Mouse (Mus musculus) lung, postnatal 0 days (tissue): ENCODE data around the gene E2f1. TPM values are rescaled to one million over a fixed set of nuclear protein-coding genes. Genes with fewer than 3 reads are reported as not detected.

Experiments used
- ATAC-seq: fragments of 200-750 bp; cut with Nextera tagmentation; 2 replicates; pipeline ENCODE4 v1.8.0; 2017; ENCODE audit warnings: moderate library complexity
- DNase-seq: peaks from one replicate; pipeline ENCODE4 v3.0.0-alpha.2; 2016; ENCODE audit warnings: low spot score
- H3K27ac ChIP-seq: fragments of 300-500 bp; sonication (generic); 2 replicates; pipeline ENCODE4 v1.5.1; 2014; ENCODE audit warnings: antibody characterized with exemption, mild to moderate bottlenecking, low read length, mixed read lengths
- H3K27me3 ChIP-seq: fragments of 300-500 bp; sonication (generic); replicated peaks from 2 replicates; pipeline ENCODE4 v1.6.1; 2014; ENCODE audit warnings: low read length, mixed read lengths; ENCODE audit not compliant: insufficient read depth
- H3K36me3 ChIP-seq: fragments of 300-500 bp; sonication (generic); 2 replicates; pipeline ENCODE4 v1.6.1; 2014; ENCODE audit warnings: low read length, mixed read lengths; ENCODE audit not compliant: insufficient read depth
- H3K4me1 ChIP-seq: fragments of 300-500 bp; sonication (generic); 2 replicates; pipeline ENCODE4 v1.6.1; 2014; ENCODE audit warnings: antibody characterized with exemption, low read depth, low read length, mixed read lengths; ENCODE audit not compliant: insufficient read depth
- H3K4me2 ChIP-seq: fragments of 300-500 bp; sonication (generic); replicated peaks from 2 replicates; pipeline ENCODE4 v1.6.1; 2014; ENCODE audit warnings: low read depth, mild to moderate bottlenecking, low read length, moderate library complexity, mixed read lengths
- H3K4me3 ChIP-seq: fragments of 300-500 bp; sonication (generic); 2 replicates; pipeline ENCODE4 v1.5.1; 2014; ENCODE audit warnings: low read depth, low read length
- H3K9ac ChIP-seq: fragments of 300-500 bp; sonication (generic); replicated peaks from 2 replicates; pipeline ENCODE4 v1.6.1; 2014; ENCODE audit warnings: low read depth, mild to moderate bottlenecking
- H3K9me3 ChIP-seq: fragments of 300-500 bp; sonication (generic); 2 replicates; pipeline ENCODE4 v1.6.1; 2016; ENCODE audit warnings: low read length, mixed read lengths
- CTCF ChIP-seq: IDR thresholded peaks from 2 replicates; pipeline ENCODE4 v1.5.1; 2016; ENCODE audit warnings: antibody characterized with exemption, mild to moderate bottlenecking
- EP300 ChIP-seq: IDR thresholded peaks from 2 replicates; pipeline ENCODE4 v1.6.1; 2016; ENCODE audit warnings: antibody characterized with exemption, mild to moderate bottlenecking, control low read depth
- WGBS: fragments of 180-500 bp; shearing (Covaris S2); extraction: QIAGEN DNeasy Blood & Tissue Kit; methylation state at CpG from one replicate; pipeline ENCODE4 v1.1.7; 2014; 5-methylcytosine and 5-hydroxymethylcytosine counted together
- polyA plus RNA-seq: library from polyadenylated mRNA; unstranded; fragments of >200 nt; fragmentation: Nextera tagmentation; extraction: Ambion mirVana; gene quantifications from 2 replicates; pipeline ENCODE4 v1.2.1, GENCODE M21; 2015

E2f1 gene
- polyA plus RNA-seq, 1 experiment from 2014 or later, result 5.4 TPM

GRCm38 (mm10) chr2:154584931-154585601 lies 15.4 kb upstream of the E2f1 start:
- DNase-seq, result no peak
- H3K27ac ChIP-seq, result no peak overlapping the region
- peaks cover 9% of the 10 kb centered on the region; the same call in 1 of the 2 replicates for H3K36me3 ChIP-seq
- no peak overlapping the region for H3K4me2 ChIP-seq
- no peak for ATAC-seq
- TF ChIP-seq EP300 (no peak), CTCF (no peak)
- no peaks in the 10 kb centered on the region for H3K27me3 ChIP-seq
- WGBS, result 49% methylated on average over 17 of the region's 17 CpGs
- no peaks in the 10 kb centered on the region for H3K9me3 ChIP-seq
- no peaks in the 10 kb centered on the region for H3K4me1 ChIP-seq
- no peak overlapping the region for H3K9ac ChIP-seq
- no peak overlapping the region for H3K4me3 ChIP-seq

GRCm38 (mm10) chr2:154583906-154584872 lies 14.5 kb upstream of the E2f1 start:
- no peaks in the 10 kb centered on the region for H3K27me3 ChIP-seq
- TF ChIP-seq EP300 (no peak), CTCF (no peak)
- no peak overlapping the region for H3K9ac ChIP-seq
- ATAC-seq, result peak; percentile 64
- WGBS, result 50% methylated on average over 15 of the region's 15 CpGs
- H3K4me1 ChIP-seq, result no peaks in the 10 kb centered on the region
- no peaks in the 10 kb centered on the region for H3K9me3 ChIP-seq
- no peak overlapping the region for H3K27ac ChIP-seq
- H3K36me3 ChIP-seq, result peaks cover 9% of the 10 kb centered on the region; the same call in 1 of the 2 replicates
- H3K4me2 ChIP-seq, result no peak overlapping the region
- H3K4me3 ChIP-seq, result no peak overlapping the region
- DNase-seq, result peak; percentile 61

GRCm38 (mm10) chr2:154581421-154581820 lies 11.7 kb upstream of the E2f1 start:
- Histone ChIP-seq H3K4me3 (no peak overlapping the region), H3K9me3 (no peaks in the 10 kb centered on the region), H3K27me3 (no peaks in the 10 kb centered on the region), H3K36me3 (no peaks in the 10 kb centered on the region), H3K4me1 (no peaks in the 10 kb centered on the region), H3K4me2 (no peak overlapping the region), H3K27ac (no peak overlapping the region), H3K9ac (no peak overlapping the region)
- 78% methylated on average over 1 of the region's 1 CpGs for WGBS
- TF ChIP-seq EP300 (no peak), CTCF (peak; percentile 27; the same call in 1 of the 2 replicates)
- no peak for ATAC-seq
- DNase-seq, result no peak

GRCm38 (mm10) chr2:154580586-154580985 lies 10.9 kb upstream of the E2f1 start:
- no peak overlapping the region for H3K27ac ChIP-seq
- no peak overlapping the region for H3K9ac ChIP-seq
- no peaks in the 10 kb centered on the region for H3K4me1 ChIP-seq
- 51% methylated on average over 8 of the region's 8 CpGs for WGBS
- TF ChIP-seq CTCF, result no peak
- TF ChIP-seq EP300, result no peak
- peak; percentile 49 for DNase-seq
- H3K4me2 ChIP-seq, result no peak overlapping the region
- ATAC-seq, result peak; percentile 66
- H3K27me3 ChIP-seq, result no peaks in the 10 kb centered on the region
- no peaks in the 10 kb centered on the region for H3K9me3 ChIP-seq
- H3K36me3 ChIP-seq, result no peaks in the 10 kb centered on the region
- no peak overlapping the region for H3K4me3 ChIP-seq

- Histone ChIP-seq H3K27ac (no peak overlapping the region), H3K9me3 (no peaks in the 10 kb centered on the region), H3K9ac (no peak overlapping the region), H3K4me3 (no peak overlapping the region), H3K27me3 (no peaks in the 10 kb centered on the region), H3K36me3 (no peaks in the 10 kb centered on the region), H3K4me1 (no peaks in the 10 kb centered on the region), H3K4me2 (no peak overlapping the region)
- TF ChIP-seq EP300, result no peak
- TF ChIP-seq CTCF, result no peak
- ATAC-seq (no peak), DNase-seq (no peak)
- WGBS, result 86% methylated on average over 6 of the region's 6 CpGs
Measured at GRCm38 (mm10) chr2:154577744-154578067, 8.0 kb upstream of the E2f1 start.

GRCm38 (mm10) chr2:154576876-154577743 lies 7.4 kb upstream of the E2f1 start:
- Histone ChIP-seq H3K4me2 (no peak overlapping the region), H3K4me1 (no peaks in the 10 kb centered on the region), H3K9ac (no peak overlapping the region), H3K27ac (no peak overlapping the region), H3K9me3 (no peaks in the 10 kb centered on the region), H3K27me3 (no peaks in the 10 kb centered on the region), H3K36me3 (no peaks in the 10 kb centered on the region), H3K4me3 (no peak overlapping the region)
- no peak for DNase-seq
- ATAC-seq, result no peak
- WGBS, result 56% methylated on average over 12 of the region's 12 CpGs
- TF ChIP-seq CTCF, result no peak
- no peak for TF ChIP-seq EP300
